Mouse (Mus musculus) brain, embryonic 14.5 days (tissue): Measurements from ENCODE around the gene Sipa1l1. TPM values are rescaled to one million over a fixed set of nuclear protein-coding genes. Genes with fewer than 3 reads are reported as not detected.

Source experiments
- DNase-seq: peaks from one replicate; pipeline ENCODE4 v3.0.0-alpha.2; 2011; ENCODE audit warnings: low read depth
- CTCF ChIP-seq: fragments of 200-500 bp; IDR thresholded peaks from 2 replicates; pipeline ENCODE4 v1.5.1; 2012; ENCODE audit warnings: inconsistent platforms, mild to moderate bottlenecking, moderate library complexity, borderline replicate concordance; ENCODE audit not compliant: insufficient read depth, insufficient read length; ENCODE audit errors: extremely low read depth
- POLR2A ChIP-seq: fragments of 200-500 bp; IDR thresholded peaks from 2 replicates; pipeline ENCODE4 v1.6.1; 2012; ENCODE audit warnings: mild to moderate bottlenecking, inconsistent platforms, borderline replicate concordance; ENCODE audit not compliant: poor library complexity, insufficient read depth, insufficient read length, severe bottlenecking; ENCODE audit errors: extremely low read depth
- polyA plus RNA-seq: library from polyadenylated mRNA; depleted of rRNA; stranded (reverse); fragments of >200 nt; gene quantifications from 2 replicates; pipeline ENCODE4 v1.2.3, GENCODE M21; 2012; rRNA removed

Sipa1l1 gene
- 22.8 and 24.1 TPM in 2 replicates for polyA plus RNA-seq

GRCm38 (mm10) chr12:82168820-82169533, at the start of gene Sipa1l1:
Gene Sipa1l1 (plus strand): TSS chr12:82169320.
- peak; percentile 63; the same call in 1 of the 2 replicates for TF ChIP-seq POLR2A
- TF ChIP-seq CTCF, result 0 out of 2 replicates have a peak, but pooled peaks have one; percentile 18
- peak; percentile 99 for DNase-seq

- TF ChIP-seq POLR2A (no peak), CTCF (no peak)
- DNase-seq, result no peak
Observed at GRCm38 (mm10) chr12:82121947-82122346, 47.2 kb upstream of the Sipa1l1 start.

GRCm38 (mm10) chr12:82122450-82123249, 46.5 kb upstream of the Sipa1l1 start:
- TF ChIP-seq POLR2A (no peak), CTCF (no peak)
- DNase-seq, result peak; percentile 27

- TF ChIP-seq POLR2A (no peak), CTCF (no peak)
- DNase-seq, result no peak
Observed at GRCm38 (mm10) chr12:82126796-82127195, 42.3 kb upstream of the Sipa1l1 start.

GRCm38 (mm10) chr12:82139234-82140166, 29.6 kb upstream of the Sipa1l1 start:
- TF ChIP-seq CTCF, result no peak
- no peak for TF ChIP-seq POLR2A
- DNase-seq, result no peak

GRCm38 (mm10) chr12:82143371-82143770, 25.7 kb upstream of the Sipa1l1 start:
- no peak for DNase-seq
- no peak for TF ChIP-seq CTCF
- no peak for TF ChIP-seq POLR2A

GRCm38 (mm10) chr12:82145173-82145572, 23.9 kb upstream of the Sipa1l1 start:
- no peak for DNase-seq
- no peak for TF ChIP-seq POLR2A
- TF ChIP-seq CTCF, result no peak

GRCm38 (mm10) chr12:82147021-82147693, 22.0 kb upstream of the Sipa1l1 start:
- peak; percentile 71 for DNase-seq
- TF ChIP-seq CTCF (no peak), POLR2A (no peak)

GRCm38 (mm10) chr12:82148328-82148930, 20.7 kb upstream of the Sipa1l1 start:
- DNase-seq, result peak; percentile 58
- TF ChIP-seq POLR2A, result no peak

- no peak for DNase-seq
- no peak for TF ChIP-seq CTCF
- TF ChIP-seq POLR2A, result no peak
Observed at GRCm38 (mm10) chr12:82151019-82151418, 18.1 kb upstream of the Sipa1l1 start.
